Mouse (Mus musculus): ENCODE results near the gene Ism2. TPM values are rescaled to one million over a fixed set of nuclear protein-coding genes. Genes with fewer than 3 reads are reported as not detected.
A peak's percentile ranks its signal among the peaks of the same experiment; 100 is the strongest.

The Ism2 gene
- polyA plus RNA-seq, 1 experiment from 2014 or later, result 0.92 TPM

DNA sequence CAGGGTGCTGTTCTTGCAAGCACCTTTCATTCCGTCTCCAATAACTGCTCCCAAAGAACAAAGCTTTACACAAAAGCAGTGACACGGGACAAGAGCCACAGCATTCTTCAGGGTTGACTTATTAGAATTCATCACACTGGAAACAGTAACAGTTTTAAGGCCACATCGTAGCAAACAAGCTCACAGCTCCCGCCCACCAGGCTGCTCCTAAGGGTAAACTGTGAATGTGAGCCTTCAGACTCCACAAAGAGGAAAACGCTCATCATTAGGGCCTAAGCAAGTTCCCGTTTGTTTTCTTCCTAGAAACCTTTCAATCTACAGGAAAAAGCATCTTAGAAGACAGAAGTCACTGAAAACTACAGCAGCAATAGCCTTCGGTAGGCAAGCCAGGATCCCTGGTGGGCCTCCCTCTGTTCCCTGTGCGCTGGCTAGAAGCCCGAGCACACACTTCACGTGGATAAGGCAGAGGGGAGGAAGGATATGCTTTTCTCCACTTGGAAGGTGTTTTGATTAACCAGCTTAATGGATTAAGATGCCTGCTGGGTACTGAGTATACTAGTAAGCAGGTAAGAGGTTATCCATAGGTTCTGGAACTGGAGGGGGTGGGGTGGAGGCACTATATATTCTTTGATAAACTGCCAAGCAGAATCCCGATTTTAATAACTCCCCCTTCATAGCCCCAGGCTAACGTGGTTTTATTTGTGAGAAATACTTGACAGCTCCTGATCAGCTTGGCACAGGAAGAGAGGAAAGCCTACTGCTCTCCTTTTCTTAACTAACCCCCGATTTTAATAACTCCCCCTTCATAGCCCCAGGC, 6.5 kb upstream of the Ism2 start:
- peaks cover 13% of the 10 kb centered on the region for H3K36me3 ChIP-seq (ENCODE audit: control insufficient read depth, insufficient read depth, low read length)

DNA sequence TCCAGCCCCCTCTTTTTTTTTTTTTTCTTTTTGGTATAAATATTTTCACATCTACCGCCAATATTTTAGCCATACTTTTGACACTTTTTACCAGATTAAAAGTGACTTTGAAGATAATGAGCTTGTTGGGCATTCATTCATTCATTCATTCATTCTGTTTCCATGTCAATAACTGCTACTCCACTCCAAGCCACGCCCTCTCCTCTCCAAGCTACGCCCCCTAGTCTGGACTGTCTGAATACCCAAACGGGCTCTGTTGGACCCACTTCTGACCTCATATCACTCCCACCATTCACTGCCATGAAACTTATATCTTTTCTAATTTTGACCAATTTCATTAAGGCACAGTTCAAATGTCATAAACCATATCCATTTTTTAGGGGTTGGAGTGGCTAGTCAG, 1.7 kb upstream of the Ism2 start:
- Histone ChIP-seq H3K27me3 (ENCODE audit: control insufficient read depth, insufficient read depth, low read depth, low read length) (peaks cover 7% of the 10 kb centered on the region; the same call in 1 of the 2 replicates), H3K4me1 (replicated peaks; ENCODE audit: control insufficient read depth, insufficient read depth, low read length) (peaks cover 10% of the 10 kb centered on the region; the same call in 1 of the 2 replicates), H3K4me3 (ENCODE audit: low read length) (no peak overlapping the region), H3K9me3 (ENCODE audit: control insufficient read depth, low read length) (no peaks in the 10 kb centered on the region), H3K27ac (ENCODE audit: low read length) (no peak overlapping the region), H3K9ac (ENCODE audit: low read length) (no peak overlapping the region), H3K4me2 (ENCODE audit: low read depth, low read length) (no peak overlapping the region), H3K36me3 (ENCODE audit: control insufficient read depth, insufficient read depth, low read length) (no peaks in the 10 kb centered on the region)
- no peak for ATAC-seq (ENCODE audit: low read depth)
- WGBS, result 41% methylated on average over 4 of the region's 4 CpGs

More for the DNA sequence above, 6.5 kb upstream of the Ism2 start:
- ATAC-seq (ENCODE audit: low read depth), result no peak; the same call in 1 of the 2 replicates
- Histone ChIP-seq H3K9ac (ENCODE audit: low read length) (no peak overlapping the region), H3K27me3 (ENCODE audit: control insufficient read depth, insufficient read depth, low read depth, low read length) (no peaks in the 10 kb centered on the region), H3K9me3 (ENCODE audit: control insufficient read depth, low read length) (no peaks in the 10 kb centered on the region), H3K27ac (ENCODE audit: low read length) (no peak overlapping the region), H3K4me1 (replicated peaks; ENCODE audit: control insufficient read depth, insufficient read depth, low read length) (no peaks in the 10 kb centered on the region; the same call in 1 of the 2 replicates), H3K4me3 (ENCODE audit: low read length) (no peak overlapping the region), H3K4me2 (ENCODE audit: low read depth, low read length) (no peak overlapping the region)
- WGBS, result 32% methylated on average over 13 of the region's 13 CpGs

DNA sequence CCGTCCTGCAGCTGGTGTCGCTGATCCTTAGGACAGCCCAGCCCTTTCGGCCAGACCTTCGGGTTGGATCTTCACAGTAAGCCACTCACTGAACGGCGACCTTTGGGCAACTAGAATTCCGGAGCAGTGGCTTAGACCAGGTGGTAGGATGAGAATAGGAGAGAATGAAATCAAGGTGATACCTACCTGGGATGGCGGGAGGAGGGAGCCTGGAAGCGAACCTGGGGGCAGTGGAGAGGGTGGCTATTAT, 861 bp upstream of the Ism2 start:
- Histone ChIP-seq H3K27ac (ENCODE audit: low read length) (no peak overlapping the region), H3K4me3 (ENCODE audit: low read length) (peak overlapping the region; percentile 80), H3K9me3 (ENCODE audit: control insufficient read depth, low read length) (no peaks in the 10 kb centered on the region), H3K9ac (ENCODE audit: low read length) (peak overlapping the region; percentile 76), H3K4me2 (ENCODE audit: low read depth, low read length) (peak overlapping the region; percentile 100), H3K36me3 (ENCODE audit: control insufficient read depth, insufficient read depth, low read length) (no peaks in the 10 kb centered on the region), H3K27me3 (ENCODE audit: control insufficient read depth, insufficient read depth, low read depth, low read length) (peaks cover 7% of the 10 kb centered on the region; the same call in 1 of the 2 replicates), H3K4me1 (replicated peaks; ENCODE audit: control insufficient read depth, insufficient read depth, low read length) (peaks cover 10% of the 10 kb centered on the region; the same call in 1 of the 2 replicates)
- ATAC-seq (ENCODE audit: low read depth), result no peak
- WGBS, result 2% methylated on average over 9 of the region's 9 CpGs

DNA sequence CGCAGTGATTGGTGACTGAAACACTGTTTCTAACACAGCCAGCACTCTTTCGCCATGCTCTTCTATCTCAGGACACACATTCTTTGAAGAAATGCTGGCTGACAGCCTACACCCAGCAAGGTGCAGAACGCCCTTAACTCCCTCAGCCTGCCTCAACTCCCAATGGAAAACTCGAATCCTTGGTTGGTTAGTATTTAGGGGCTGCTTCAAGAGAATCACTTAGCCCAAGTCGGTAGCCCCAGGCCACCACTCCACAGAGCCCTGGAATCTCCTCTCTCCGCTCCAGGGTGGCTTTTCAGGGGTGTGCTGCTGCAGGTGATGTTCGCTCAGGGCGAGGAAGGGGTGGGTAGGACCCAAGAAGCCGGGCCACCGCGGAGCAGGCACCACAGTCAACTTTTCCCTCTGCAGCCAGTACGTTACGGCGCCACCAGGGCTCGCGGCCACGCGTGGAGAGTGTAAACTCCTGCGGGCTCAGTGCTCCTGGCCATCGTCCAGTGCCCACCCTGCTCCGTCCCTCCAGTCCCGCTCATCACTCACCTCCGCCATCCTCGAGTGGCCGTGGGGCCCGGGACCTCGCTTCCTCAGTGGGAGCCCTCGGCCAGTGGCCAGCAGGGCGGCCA, 358 bp downstream of the Ism2 start:
- Histone ChIP-seq H3K36me3 (ENCODE audit: control insufficient read depth, insufficient read depth, low read length) (no peaks in the 10 kb centered on the region), H3K27ac (ENCODE audit: low read length) (no peak overlapping the region), H3K4me3 (ENCODE audit: low read length) (peak overlapping the region; percentile 80), H3K9me3 (ENCODE audit: control insufficient read depth, low read length) (no peaks in the 10 kb centered on the region), H3K27me3 (ENCODE audit: control insufficient read depth, insufficient read depth, low read depth, low read length) (peaks cover 7% of the 10 kb centered on the region; the same call in 1 of the 2 replicates), H3K4me2 (ENCODE audit: low read depth, low read length) (peak overlapping the region; percentile 100), H3K4me1 (replicated peaks; ENCODE audit: control insufficient read depth, insufficient read depth, low read length) (peaks cover 10% of the 10 kb centered on the region; the same call in 1 of the 2 replicates), H3K9ac (ENCODE audit: low read length) (peak overlapping the region; percentile 76)
- ATAC-seq (ENCODE audit: low read depth), result peak; percentile 47
- 7% methylated on average over 29 of the region's 29 CpGs for WGBS

DNA sequence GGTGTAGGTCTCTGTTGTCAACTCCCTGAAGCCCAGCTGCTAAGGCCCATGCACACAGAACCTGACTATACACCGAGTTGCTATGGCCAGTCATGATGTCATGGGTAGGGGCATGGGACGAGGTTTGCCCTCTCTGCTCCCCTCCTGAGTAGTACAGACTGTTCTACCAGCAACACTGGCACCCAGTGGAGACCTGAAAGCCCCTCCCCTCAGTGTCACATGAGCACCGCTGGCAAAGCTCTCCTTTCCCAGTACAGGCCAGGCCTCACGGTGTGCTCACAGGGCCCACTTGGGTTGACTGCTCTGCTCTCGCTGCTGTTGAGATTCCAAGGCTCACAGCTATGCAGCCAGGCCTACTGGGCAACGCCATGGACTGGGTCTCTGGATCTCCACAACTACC, 5.6 kb downstream of the Ism2 start:
- Histone ChIP-seq H3K9ac (ENCODE audit: low read length) (no peak overlapping the region), H3K27me3 (ENCODE audit: control insufficient read depth, insufficient read depth, low read depth, low read length) (peaks cover 2% of the 10 kb centered on the region; the same call in 1 of the 2 replicates), H3K9me3 (ENCODE audit: control insufficient read depth, low read length) (no peaks in the 10 kb centered on the region), H3K4me3 (ENCODE audit: low read length) (no peak overlapping the region), H3K4me1 (replicated peaks; ENCODE audit: control insufficient read depth, insufficient read depth, low read length) (no peaks in the 10 kb centered on the region; the same call in 1 of the 2 replicates), H3K27ac (ENCODE audit: low read length) (no peak overlapping the region), H3K4me2 (ENCODE audit: low read depth, low read length) (no peak overlapping the region), H3K36me3 (ENCODE audit: control insufficient read depth, insufficient read depth, low read length) (no peaks in the 10 kb centered on the region)
- WGBS, result 64% methylated on average over 6 of the region's 6 CpGs
- peak; percentile 41; the same call in 1 of the 2 replicates for ATAC-seq (ENCODE audit: low read depth)

DNA sequence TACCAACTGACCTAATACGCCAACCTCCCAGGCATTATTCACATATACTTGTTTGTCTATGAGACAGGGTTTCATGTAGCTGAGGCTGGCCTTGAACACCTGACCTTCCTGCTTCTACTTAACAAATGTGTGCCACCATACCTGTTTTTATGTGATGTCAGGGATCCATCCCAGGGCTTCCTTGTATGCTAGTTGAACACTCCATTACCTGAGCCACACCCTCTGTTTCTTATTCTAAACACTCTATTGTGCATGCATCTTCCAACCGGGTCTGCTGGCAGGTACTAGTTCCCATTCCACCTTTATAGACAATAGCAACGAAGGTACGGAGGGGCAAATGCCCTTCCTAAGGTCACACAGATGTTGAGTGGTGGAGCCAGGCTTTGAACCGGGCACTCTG, 10.4 kb downstream of the Ism2 start:
- WGBS, result 90% methylated on average over 5 of the region's 5 CpGs
- no peak overlapping the region for H3K4me3 ChIP-seq (ENCODE audit: low read length)
- no peaks in the 10 kb centered on the region for H3K27me3 ChIP-seq (ENCODE audit: control insufficient read depth, insufficient read depth, low read depth, low read length)
- no peak overlapping the region for H3K9ac ChIP-seq (ENCODE audit: low read length)
- 0 out of 2 replicates have a peak, but pooled peaks cover 5% of the 10 kb centered on the region for H3K4me1 ChIP-seq (replicated peaks; ENCODE audit: control insufficient read depth, insufficient read depth, low read length)
- no peaks in the 10 kb centered on the region for H3K36me3 ChIP-seq (ENCODE audit: control insufficient read depth, insufficient read depth, low read length)
- H3K27ac ChIP-seq (ENCODE audit: low read length), result no peak overlapping the region
- peaks cover 3% of the 10 kb centered on the region; the same call in 1 of the 2 replicates for H3K9me3 ChIP-seq (ENCODE audit: control insufficient read depth, low read length)
- no peak overlapping the region for H3K4me2 ChIP-seq (ENCODE audit: low read depth, low read length)
- ATAC-seq (ENCODE audit: low read depth), result no peak

DNA sequence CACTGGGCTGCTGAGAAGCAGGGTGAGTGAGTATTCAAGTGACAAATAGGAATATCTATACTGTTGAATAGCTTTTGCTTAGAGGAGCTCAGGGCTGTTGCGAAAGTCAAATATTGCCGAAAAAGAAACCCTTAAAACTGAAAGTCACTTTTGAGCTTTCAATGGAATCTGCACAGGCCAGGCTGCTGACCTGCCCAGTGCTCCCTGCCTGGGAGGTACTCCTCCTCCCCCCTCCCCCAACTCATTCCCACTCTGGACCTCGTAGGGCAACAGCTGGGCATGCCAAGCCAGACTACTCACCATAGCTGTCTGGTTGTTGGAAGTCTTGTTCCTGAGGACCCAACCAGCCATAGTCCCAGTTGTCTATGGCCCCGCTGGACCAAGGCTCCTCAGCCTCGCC, 14.8 kb downstream of the Ism2 start:
- Histone ChIP-seq H3K36me3 (ENCODE audit: control insufficient read depth, insufficient read depth, low read length) (no peaks in the 10 kb centered on the region), H3K9me3 (ENCODE audit: control insufficient read depth, low read length) (peaks cover 3% of the 10 kb centered on the region; the same call in 1 of the 2 replicates), H3K27ac (ENCODE audit: low read length) (peak overlapping the region; percentile 69), H3K4me2 (ENCODE audit: low read depth, low read length) (no peak overlapping the region), H3K27me3 (ENCODE audit: control insufficient read depth, insufficient read depth, low read depth, low read length) (no peaks in the 10 kb centered on the region), H3K4me1 (replicated peaks; ENCODE audit: control insufficient read depth, insufficient read depth, low read length) (0 out of 2 replicates have a peak, but pooled peaks cover 5% of the 10 kb centered on the region), H3K9ac (ENCODE audit: low read length) (no peak overlapping the region), H3K4me3 (ENCODE audit: low read length) (no peak overlapping the region)
- peak; percentile 73; the same call in 1 of the 2 replicates for ATAC-seq (ENCODE audit: low read depth)
- WGBS, result 73% methylated on average over 5 of the region's 5 CpGs

DNA sequence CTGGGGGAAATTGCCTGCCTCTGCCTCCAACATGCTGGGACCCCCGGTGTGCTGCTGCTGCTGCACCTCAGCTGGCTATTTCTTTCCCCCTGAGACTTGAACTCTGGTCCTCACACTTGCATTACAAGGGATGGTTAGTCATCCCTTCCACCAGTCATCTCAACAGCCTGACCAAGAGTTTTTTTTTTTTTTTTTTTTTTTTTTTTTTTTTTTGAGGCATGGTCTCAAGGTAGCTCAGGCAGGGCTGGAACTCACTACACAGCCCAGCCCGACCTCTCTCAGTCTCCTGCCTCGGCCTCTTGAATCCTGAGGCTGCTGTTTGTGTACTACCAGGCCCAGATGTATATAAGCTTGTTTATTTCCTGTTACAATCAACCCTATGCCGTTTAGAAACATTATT, 15.2 kb downstream of the Ism2 start:
- Histone ChIP-seq H3K9ac (ENCODE audit: low read length) (no peak overlapping the region), H3K4me1 (replicated peaks; ENCODE audit: control insufficient read depth, insufficient read depth, low read length) (0 out of 2 replicates have a peak, but pooled peaks cover 5% of the 10 kb centered on the region), H3K36me3 (ENCODE audit: control insufficient read depth, insufficient read depth, low read length) (no peaks in the 10 kb centered on the region), H3K27ac (ENCODE audit: low read length) (peak overlapping the region; percentile 14), H3K9me3 (ENCODE audit: control insufficient read depth, low read length) (peaks cover 3% of the 10 kb centered on the region; the same call in 1 of the 2 replicates), H3K4me2 (ENCODE audit: low read depth, low read length) (no peak overlapping the region), H3K27me3 (ENCODE audit: control insufficient read depth, insufficient read depth, low read depth, low read length) (no peaks in the 10 kb centered on the region), H3K4me3 (ENCODE audit: low read length) (no peak overlapping the region)
- 0 out of 2 replicates have a peak, but pooled peaks have one; percentile 8 for ATAC-seq (ENCODE audit: low read depth)
- WGBS, result 63% methylated on average over 4 of the region's 4 CpGs

DNA sequence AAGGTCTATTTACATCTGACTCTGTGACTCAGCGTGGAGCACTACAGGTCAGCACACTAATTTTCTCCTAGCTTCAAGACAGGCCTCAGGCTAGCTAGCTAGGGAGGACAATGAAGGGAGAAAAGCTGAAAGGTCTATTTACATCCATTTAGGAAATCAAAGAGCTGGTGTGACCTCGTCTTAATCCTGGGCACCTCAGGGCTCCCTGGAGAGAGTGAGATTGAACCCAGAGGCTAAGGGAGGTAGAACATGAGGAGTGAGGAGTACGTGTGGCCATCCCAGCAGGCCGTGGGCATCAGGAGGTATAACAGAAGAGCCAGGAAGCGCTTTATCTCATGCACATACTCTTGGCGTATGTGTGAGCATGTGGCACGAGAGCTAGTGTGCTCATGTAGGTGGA, 15.8 kb downstream of the Ism2 start:
- H3K27ac ChIP-seq (ENCODE audit: low read length), result no peak overlapping the region
- H3K4me1 ChIP-seq (replicated peaks; ENCODE audit: control insufficient read depth, insufficient read depth, low read length), result 0 out of 2 replicates have a peak, but pooled peaks cover 5% of the 10 kb centered on the region
- H3K27me3 ChIP-seq (ENCODE audit: control insufficient read depth, insufficient read depth, low read depth, low read length), result no peaks in the 10 kb centered on the region
- H3K9ac ChIP-seq (ENCODE audit: low read length), result no peak overlapping the region
- no peak overlapping the region for H3K4me3 ChIP-seq (ENCODE audit: low read length)
- H3K9me3 ChIP-seq (ENCODE audit: control insufficient read depth, low read length), result peaks cover 3% of the 10 kb centered on the region; the same call in 1 of the 2 replicates
- no peak overlapping the region for H3K4me2 ChIP-seq (ENCODE audit: low read depth, low read length)
- ATAC-seq (ENCODE audit: low read depth), result no peak
- H3K36me3 ChIP-seq (ENCODE audit: control insufficient read depth, insufficient read depth, low read length), result no peaks in the 10 kb centered on the region
- 65% methylated on average over 7 of the region's 7 CpGs for WGBS
